Mouse (Mus musculus) neural tube, embryonic 14.5 days (tissue): ENCODE results near the gene Gm17428. TPM values are rescaled to one million over a fixed set of nuclear protein-coding genes. Genes with fewer than 3 reads are reported as not detected.
"Not testable (repeated sequence)": the region's sequence is repeated elsewhere in the genome, so short reads cannot be mapped to it uniquely, and the experiment has no call there.

Experiments
- ATAC-seq: fragments of 200-750 bp; cut with Nextera tagmentation; 2 replicates; pipeline ENCODE4 v1.8.0; 2017; ENCODE audit warnings: low read depth, mild to moderate bottlenecking, moderate TSS enrichment, moderate library complexity
- H3K27ac ChIP-seq: fragments of 300-500 bp; sonication (generic); 2 replicates; pipeline ENCODE4 v1.5.1; 2014; ENCODE audit warnings: low read depth, mild to moderate bottlenecking, control low read depth, low read length, moderate library complexity, mixed read lengths
- H3K27me3 ChIP-seq: fragments of 300-500 bp; sonication (generic); 2 replicates; pipeline ENCODE4 v1.6.1; 2014; ENCODE audit warnings: low read length; ENCODE audit not compliant: control insufficient read depth, insufficient read depth
- H3K36me3 ChIP-seq: fragments of 300-500 bp; sonication (generic); 2 replicates; pipeline ENCODE4 v1.6.1; 2014; ENCODE audit warnings: low read length, mixed read lengths; ENCODE audit not compliant: control insufficient read depth, insufficient read depth
- H3K4me1 ChIP-seq: fragments of 300-500 bp; sonication (generic); 2 replicates; pipeline ENCODE4 v1.6.1; 2014; ENCODE audit warnings: low read length; ENCODE audit not compliant: control insufficient read depth, insufficient read depth
- H3K4me2 ChIP-seq: fragments of 300-500 bp; sonication (generic); 2 replicates; pipeline ENCODE4 v1.6.1; 2014; ENCODE audit warnings: mild to moderate bottlenecking, low read depth, low read length, control low read depth
- H3K4me3 ChIP-seq: fragments of 300-500 bp; sonication (generic); 2 replicates; pipeline ENCODE4 v1.5.1; 2014; ENCODE audit warnings: low read depth, low read length, control low read depth, mixed read lengths
- H3K9ac ChIP-seq: fragments of 300-500 bp; sonication (generic); replicated peaks from 2 replicates; pipeline ENCODE4 v1.6.1; 2014; ENCODE audit warnings: low read depth, mild to moderate bottlenecking, control low read depth, low read length, mixed read lengths
- H3K9me3 ChIP-seq: fragments of 300-500 bp; sonication (generic); 2 replicates; pipeline ENCODE4 v1.6.1; 2016; ENCODE audit warnings: low read length; ENCODE audit not compliant: control insufficient read depth
- WGBS: fragments of 180-500 bp; shearing (Covaris S2); extraction: QIAGEN DNeasy Blood & Tissue Kit; methylation state at CpG from one replicate; pipeline ENCODE4 v1.1.7; 2014; 5-methylcytosine and 5-hydroxymethylcytosine counted together
- polyA plus RNA-seq: library from polyadenylated mRNA; unstranded; fragments of >200 nt; fragmentation: Nextera tagmentation; extraction: Ambion mirVana; gene quantifications from 2 replicates; pipeline ENCODE4 v1.2.1, GENCODE M21; 2014

The Gm17428 gene
- polyA plus RNA-seq, 1 experiment from 2014 or later, result not detected

DNA sequence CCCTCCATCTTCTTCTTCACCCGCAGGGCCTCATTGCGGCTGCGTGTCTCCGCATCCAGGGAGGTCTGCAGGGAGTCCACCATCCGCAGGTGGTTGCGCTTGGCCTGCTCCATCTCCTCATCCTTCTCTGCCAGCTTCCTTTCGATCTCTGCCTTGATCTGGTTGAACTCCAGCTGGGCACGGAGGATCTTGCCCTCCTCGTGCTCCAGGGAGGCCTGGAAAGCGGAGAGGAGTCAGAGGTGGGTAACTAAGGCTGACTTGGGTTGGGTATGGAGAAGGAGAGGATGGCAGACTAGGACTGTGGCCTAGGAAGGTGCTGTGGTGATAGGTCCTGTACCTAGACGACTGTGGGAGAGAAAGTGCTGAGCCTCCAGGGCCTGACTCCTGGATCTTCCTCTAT is 29.7 kb upstream of the Gm17428 start:
- ATAC-seq, H3K27me3 ChIP-seq, H3K36me3 ChIP-seq, H3K9ac ChIP-seq, H3K4me1 ChIP-seq, H3K4me2 ChIP-seq, H3K27ac ChIP-seq, H3K4me3 ChIP-seq, H3K9me3 ChIP-seq: not testable (repeated sequence)
- WGBS, result 88% methylated on average over 7 of the region's 11 CpGs

DNA sequence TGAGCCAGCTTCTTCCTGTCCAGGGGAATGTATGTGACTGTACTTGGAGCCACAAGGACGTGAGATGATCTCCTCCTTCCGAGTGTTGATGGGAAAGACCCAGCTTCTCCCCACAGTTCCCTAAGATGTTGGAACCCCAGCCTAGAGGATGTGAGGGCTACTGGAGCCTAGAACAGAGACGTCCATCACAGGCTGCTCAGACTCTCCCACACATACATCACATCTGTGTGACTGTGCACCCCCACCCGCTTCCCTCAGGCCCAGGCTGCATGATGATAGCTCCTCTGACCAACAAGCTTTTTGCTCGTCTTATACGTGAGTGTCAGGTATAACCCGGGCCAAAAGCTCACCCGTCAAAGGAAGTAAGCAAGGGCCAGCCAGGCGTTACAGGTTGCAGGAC is 28.0 kb upstream of the Gm17428 start:
- no peaks in the 10 kb centered on the region for H3K27me3 ChIP-seq
- no peak overlapping the region for H3K4me3 ChIP-seq
- H3K9me3 ChIP-seq, result no peaks in the 10 kb centered on the region
- H3K36me3 ChIP-seq, result no peaks in the 10 kb centered on the region
- no peak overlapping the region for H3K9ac ChIP-seq
- no peak overlapping the region for H3K4me2 ChIP-seq
- no peaks in the 10 kb centered on the region for H3K4me1 ChIP-seq
- no peak overlapping the region for H3K27ac ChIP-seq
- WGBS, result 94% methylated on average over 9 of the region's 9 CpGs
- no peak for ATAC-seq

DNA sequence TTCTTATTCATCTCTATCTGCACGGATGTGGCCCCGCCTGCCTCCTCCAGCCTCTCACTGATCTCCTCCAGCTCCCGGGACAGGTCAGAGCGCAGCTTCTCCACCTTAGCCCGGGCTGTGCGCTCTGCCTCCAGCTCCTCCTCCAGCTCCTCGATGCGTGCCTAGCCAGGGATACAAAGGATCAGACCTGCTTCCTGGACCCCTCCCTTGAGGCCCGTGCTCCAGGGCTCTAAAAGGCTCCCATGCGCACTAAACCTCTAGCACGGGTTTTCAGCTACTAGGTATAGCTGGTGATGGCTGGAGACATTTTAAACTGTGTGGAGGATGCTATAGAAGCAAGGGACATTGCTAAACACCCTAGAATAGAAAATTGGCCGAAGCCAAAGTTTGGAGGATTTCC is 26.2 kb upstream of the Gm17428 start:
- Histone ChIP-seq H3K27me3 (no peaks in the 10 kb centered on the region), H3K36me3 (no peaks in the 10 kb centered on the region), H3K27ac (no peak overlapping the region), H3K4me2 (no peak overlapping the region), H3K9me3 (no peaks in the 10 kb centered on the region), H3K9ac (no peak overlapping the region), H3K4me1 (no peaks in the 10 kb centered on the region), H3K4me3 (no peak overlapping the region)
- ATAC-seq, result no peak
- WGBS, result 64% methylated on average over 12 of the region's 12 CpGs

DNA sequence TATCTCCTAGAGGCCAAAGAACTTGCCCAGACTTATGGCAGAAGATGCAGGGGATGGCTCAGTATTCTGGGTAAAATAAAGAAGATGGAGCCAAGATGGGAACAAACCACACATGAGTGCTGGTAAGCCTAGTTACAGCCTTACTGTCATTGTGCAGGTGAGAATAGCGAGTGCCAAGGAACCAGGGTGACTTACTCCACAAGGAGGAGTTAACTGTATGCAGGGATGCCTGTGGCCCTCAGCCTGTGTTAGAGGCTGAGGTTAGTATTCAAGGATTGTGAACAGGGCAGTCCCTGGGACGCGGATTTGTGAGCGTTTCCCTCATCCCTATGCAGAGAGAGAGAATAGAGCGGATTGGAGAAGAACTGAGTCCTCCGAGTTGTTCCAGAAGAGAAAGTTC is 25.1 kb upstream of the Gm17428 start:
- ATAC-seq, result no peak
- H3K27ac ChIP-seq, result no peak overlapping the region
- 86% methylated on average over 6 of the region's 6 CpGs for WGBS
- no peak overlapping the region for H3K4me3 ChIP-seq
- H3K36me3 ChIP-seq, result no peaks in the 10 kb centered on the region
- no peaks in the 10 kb centered on the region for H3K9me3 ChIP-seq
- H3K4me1 ChIP-seq, result no peaks in the 10 kb centered on the region
- H3K4me2 ChIP-seq, result no peak overlapping the region
- no peaks in the 10 kb centered on the region for H3K27me3 ChIP-seq
- H3K9ac ChIP-seq, result no peak overlapping the region

DNA sequence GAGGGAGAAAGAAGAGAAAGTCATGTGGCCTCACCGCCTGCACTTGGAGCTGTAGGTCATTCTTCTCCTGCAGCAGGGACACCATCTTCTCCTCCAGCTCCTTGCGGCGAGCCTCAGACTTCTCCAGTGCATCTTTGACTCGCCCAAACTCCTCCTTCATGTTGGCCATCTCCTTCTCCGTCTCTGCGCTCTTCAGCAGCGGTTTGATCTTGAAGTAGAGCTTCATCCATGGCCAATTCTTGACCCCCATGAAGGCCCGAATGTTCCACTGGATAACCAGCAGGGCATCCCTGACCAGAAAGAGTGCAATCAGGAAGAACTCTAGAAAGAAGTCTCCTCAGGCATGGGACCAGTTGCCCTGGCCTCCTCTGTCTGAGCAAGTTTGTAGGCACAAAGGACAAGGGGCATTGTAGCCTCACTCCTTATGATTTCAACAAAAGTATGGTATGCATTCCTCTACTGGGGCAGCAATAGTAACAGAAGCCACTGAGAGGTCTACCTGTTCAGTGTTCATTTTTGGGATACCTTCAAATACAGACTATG is 23.0 kb upstream of the Gm17428 start:
- ATAC-seq, result no peak
- no peaks in the 10 kb centered on the region for H3K9me3 ChIP-seq
- H3K4me1 ChIP-seq, result no peaks in the 10 kb centered on the region
- no peak overlapping the region for H3K4me2 ChIP-seq
- H3K36me3 ChIP-seq, result no peaks in the 10 kb centered on the region
- no peak overlapping the region for H3K27ac ChIP-seq
- 92% methylated on average over 8 of the region's 8 CpGs for WGBS
- no peak overlapping the region for H3K4me3 ChIP-seq
- H3K9ac ChIP-seq, result no peak overlapping the region
- H3K27me3 ChIP-seq, result no peaks in the 10 kb centered on the region

DNA sequence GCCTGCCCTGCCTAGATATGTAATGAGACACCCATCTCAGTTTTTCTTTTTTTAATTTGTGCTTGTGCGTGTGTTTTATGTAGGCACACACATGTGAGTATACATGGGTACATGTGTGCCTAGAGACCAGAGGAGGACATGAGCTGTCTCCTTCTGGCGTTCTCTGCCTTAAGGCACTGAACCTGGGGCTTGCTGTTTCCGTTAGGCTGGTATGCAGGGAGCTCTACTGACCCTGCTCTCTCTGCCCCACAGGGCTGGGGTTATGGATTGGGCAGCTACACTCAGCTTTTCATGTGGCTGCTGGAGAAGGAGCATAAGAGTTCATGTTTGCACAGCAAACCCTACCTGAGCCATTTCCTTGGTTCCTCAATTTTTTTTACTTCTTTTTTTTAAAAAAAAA is 22.3 kb upstream of the Gm17428 start:
- no peak overlapping the region for H3K4me3 ChIP-seq
- H3K27ac ChIP-seq, result no peak overlapping the region
- WGBS, result 87% methylated on average over 3 of the region's 3 CpGs
- no peaks in the 10 kb centered on the region for H3K4me1 ChIP-seq
- H3K4me2 ChIP-seq, result no peak overlapping the region
- no peaks in the 10 kb centered on the region for H3K27me3 ChIP-seq
- no peak overlapping the region for H3K9ac ChIP-seq
- H3K36me3 ChIP-seq, result no peaks in the 10 kb centered on the region
- no peaks in the 10 kb centered on the region for H3K9me3 ChIP-seq
- no peak for ATAC-seq

DNA sequence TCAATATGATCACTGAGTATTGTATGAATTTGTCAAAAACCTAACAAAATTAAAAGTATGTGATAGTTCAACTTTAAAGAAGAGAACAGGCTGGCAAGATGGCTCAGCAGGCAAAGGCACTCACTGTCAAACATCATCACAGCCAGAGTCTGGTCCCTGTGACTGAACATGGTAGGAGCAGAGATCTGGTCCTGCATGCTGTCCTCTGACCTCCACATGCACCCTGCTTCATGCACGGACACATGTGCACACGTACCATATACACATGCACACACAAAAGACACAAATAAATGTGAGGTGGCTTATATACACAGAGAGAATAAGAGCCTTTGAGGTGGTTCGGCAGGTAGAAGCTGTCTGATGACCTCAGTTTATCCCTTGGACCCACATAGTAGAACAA is 21.3 kb upstream of the Gm17428 start:
- WGBS, result 86% methylated on average over 3 of the region's 3 CpGs

DNA sequence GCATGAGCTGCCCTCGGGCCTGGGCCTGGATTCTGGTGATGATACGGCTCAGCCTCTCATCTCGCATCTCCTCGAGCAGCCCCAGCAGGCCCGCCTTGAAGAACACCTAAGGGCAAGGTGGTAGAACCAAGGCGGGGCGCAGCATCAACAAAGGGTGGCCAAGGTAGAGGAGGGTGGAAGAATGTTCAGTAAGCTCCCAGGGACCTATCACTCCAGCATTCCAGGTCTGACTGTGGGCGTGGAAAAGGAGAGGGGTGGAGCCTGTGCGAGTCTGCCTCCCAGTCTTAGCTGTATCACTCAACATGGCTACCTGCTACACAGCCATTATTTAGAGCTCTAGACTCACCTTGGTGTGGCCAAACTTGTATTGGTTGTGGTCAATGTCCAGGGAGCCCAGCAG is 20.2 kb upstream of the Gm17428 start:
- 93% methylated on average over 9 of the region's 9 CpGs for WGBS

More for the DNA sequence above, 21.3 kb upstream of the Gm17428 start:
- no peaks in the 10 kb centered on the region for H3K36me3 ChIP-seq
- no peak overlapping the region for H3K27ac ChIP-seq
- H3K4me2 ChIP-seq, result no peak overlapping the region
- no peaks in the 10 kb centered on the region for H3K27me3 ChIP-seq
- no peak overlapping the region for H3K4me3 ChIP-seq
- no peaks in the 10 kb centered on the region for H3K4me1 ChIP-seq
- H3K9me3 ChIP-seq, result no peaks in the 10 kb centered on the region
- no peak overlapping the region for H3K9ac ChIP-seq
- ATAC-seq, result no peak

DNA sequence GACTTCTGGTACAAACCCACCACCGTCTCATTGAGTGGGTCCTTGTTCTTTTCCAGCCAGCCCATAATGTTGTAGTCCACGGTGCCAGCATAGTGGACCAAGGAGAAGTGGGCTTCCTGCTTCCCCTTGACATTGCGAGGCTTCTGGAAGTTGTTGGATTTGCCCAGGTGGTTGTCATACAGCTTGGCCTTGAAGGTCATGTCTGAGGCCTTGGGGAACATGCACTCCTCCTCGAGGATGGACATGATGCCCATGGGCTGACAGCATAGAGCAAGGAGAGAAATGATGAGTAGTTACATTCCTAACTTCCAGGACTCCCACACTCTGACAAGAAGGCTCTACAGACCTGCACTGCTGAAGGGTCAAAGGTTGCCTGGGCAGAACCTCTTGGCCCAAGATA is 18.2 kb upstream of the Gm17428 start:
- no peak for ATAC-seq
- H3K36me3 ChIP-seq, result no peaks in the 10 kb centered on the region
- 84% methylated on average over 4 of the region's 4 CpGs for WGBS
- no peak overlapping the region for H3K4me3 ChIP-seq
- no peak overlapping the region for H3K9ac ChIP-seq
- H3K27ac ChIP-seq, result no peak overlapping the region
- no peak overlapping the region for H3K4me2 ChIP-seq
- H3K4me1 ChIP-seq, result no peaks in the 10 kb centered on the region
- H3K27me3 ChIP-seq, result no peaks in the 10 kb centered on the region
- H3K9me3 ChIP-seq, result no peaks in the 10 kb centered on the region

More for the DNA sequence above, 20.2 kb upstream of the Gm17428 start:
- no peak overlapping the region for H3K4me3 ChIP-seq
- H3K4me2 ChIP-seq, result no peak overlapping the region
- H3K27me3 ChIP-seq, result no peaks in the 10 kb centered on the region
- no peak for ATAC-seq
- no peaks in the 10 kb centered on the region for H3K36me3 ChIP-seq
- no peaks in the 10 kb centered on the region for H3K9me3 ChIP-seq
- no peak overlapping the region for H3K27ac ChIP-seq
- no peak overlapping the region for H3K9ac ChIP-seq
- no peaks in the 10 kb centered on the region for H3K4me1 ChIP-seq

DNA sequence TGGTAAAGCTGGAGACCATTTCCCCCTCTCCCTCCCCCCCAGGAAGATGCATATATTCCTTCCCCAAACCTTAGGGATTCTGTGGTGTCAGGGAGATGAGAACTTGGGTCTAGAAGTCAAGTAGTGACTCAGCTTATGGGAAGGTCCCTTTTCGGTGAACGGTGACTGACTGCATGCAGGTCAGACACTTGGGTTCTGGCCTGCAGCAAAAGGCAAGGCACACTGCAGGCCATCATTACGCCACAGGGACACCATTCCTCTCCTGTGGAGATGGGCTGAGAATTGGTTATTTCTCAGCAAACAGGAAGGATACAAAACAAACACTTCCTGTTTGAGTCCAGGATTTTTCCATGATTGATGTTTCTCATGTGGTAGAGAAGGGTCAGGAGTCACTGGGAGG is 17.5 kb upstream of the Gm17428 start:
- H3K9me3 ChIP-seq, result no peaks in the 10 kb centered on the region
- no peaks in the 10 kb centered on the region for H3K4me1 ChIP-seq
- ATAC-seq, result no peak
- H3K4me3 ChIP-seq, result no peak overlapping the region
- no peak overlapping the region for H3K27ac ChIP-seq
- no peak overlapping the region for H3K4me2 ChIP-seq
- no peaks in the 10 kb centered on the region for H3K27me3 ChIP-seq
- H3K36me3 ChIP-seq, result no peaks in the 10 kb centered on the region
- 89% methylated on average over 3 of the region's 3 CpGs for WGBS
- H3K9ac ChIP-seq, result no peak overlapping the region
